Mouse (Mus musculus): Measurements from ENCODE around the gene Pdik1l. TPM values are rescaled to one million over a fixed set of nuclear protein-coding genes. Genes with fewer than 3 reads are reported as not detected.

The Pdik1l gene
- total RNA-seq, 2 experiments from 2014 or later = 16.4 to 17.8 TPM

GRCm38 (mm10) chr4:134238686-134239085, 49.0 kb downstream of the Pdik1l start:
- no peak for DNase-seq (ENCODE audit: low spot score in 2 of 2)

DNA sequence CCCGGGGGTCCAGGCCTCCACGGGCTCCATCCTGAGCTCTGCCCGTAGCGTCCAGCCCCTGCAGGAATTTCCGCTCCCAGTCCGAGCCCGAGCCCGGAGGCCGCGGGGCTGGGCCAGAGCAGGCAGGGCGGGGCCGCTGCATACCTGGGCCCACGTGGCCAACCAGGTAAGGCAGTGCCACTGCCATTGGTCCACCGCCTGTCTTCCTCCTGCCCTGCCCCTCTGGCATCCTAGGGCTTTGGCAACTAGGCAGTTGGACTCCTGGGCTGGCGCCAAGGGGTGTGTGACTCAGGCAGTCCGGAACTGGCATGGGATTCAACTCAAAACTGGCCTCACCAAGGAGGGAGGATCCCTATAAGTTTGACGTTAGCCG, 49.4 kb downstream of the Pdik1l start, which contains the start of gene Cnksr1:
TSS of gene Cnksr1 (minus strand) at position 121 of the 373 bp plus-strand sequence.
- DNase-seq (ENCODE audit: low spot score in 2 of 2) = peak in 1 of 2 experiments; percentile 23

DNA sequence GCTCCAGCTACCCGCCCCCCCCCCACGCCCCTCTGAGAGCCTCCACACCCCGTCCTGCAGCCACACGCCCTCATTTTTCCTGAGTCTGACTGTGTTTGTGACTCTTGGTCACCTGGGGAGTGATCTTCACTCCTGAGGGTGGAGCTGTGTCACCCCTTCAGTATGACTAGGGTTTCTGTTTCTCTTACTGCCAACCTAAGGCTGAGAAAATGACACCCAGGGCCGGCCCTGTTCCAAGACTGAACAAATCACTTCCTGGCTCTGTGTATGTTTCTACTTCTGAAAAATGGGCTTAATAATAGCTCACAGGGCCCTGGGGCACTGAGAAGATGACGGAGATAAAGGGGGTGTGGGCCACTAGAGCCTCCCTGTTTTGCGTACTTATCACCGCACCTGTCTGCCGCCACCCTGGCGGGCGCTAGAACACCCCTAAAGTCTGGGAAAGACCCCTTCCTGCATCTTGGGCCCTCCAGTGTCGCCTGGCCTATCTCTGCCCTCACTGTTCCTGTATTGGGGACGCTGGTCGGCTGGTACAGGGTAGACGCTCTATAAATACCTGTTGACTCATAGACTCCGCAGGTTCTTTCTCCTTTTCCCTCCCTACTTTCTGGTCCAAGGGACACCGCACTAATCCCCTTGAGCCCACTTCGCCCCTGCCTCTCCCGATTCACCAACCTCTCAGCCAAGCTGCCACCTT, 50.0 kb downstream of the Pdik1l start:
- DNase-seq (ENCODE audit: low spot score in 2 of 2) = no peak

DNA sequence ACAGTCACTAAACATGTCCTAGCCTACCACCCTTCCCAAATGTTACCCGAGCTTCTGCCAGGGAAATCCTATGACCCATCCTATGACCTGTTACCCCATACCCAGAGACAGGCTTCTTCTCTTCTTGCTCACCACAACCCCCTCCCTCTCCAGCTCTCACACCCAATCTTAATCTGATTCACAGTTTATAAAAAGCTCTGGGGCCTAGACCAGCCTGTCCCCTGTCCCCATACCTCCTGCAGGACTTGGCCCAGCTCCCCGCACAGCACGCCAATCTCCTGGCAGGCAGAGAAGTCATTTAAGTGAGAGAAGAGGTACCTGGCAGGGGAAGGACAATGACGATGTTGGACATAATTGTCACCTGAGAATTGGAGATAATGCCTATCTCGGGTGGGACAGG, 52.8 kb downstream of the Pdik1l start:
- DNase-seq (ENCODE audit: low spot score in 2 of 2) = no peak

- DNase-seq (ENCODE audit: low spot score in 2 of 2) = no peak
Observed at GRCm38 (mm10) chr4:134230431-134230830, 57.3 kb downstream of the Pdik1l start.

DNA sequence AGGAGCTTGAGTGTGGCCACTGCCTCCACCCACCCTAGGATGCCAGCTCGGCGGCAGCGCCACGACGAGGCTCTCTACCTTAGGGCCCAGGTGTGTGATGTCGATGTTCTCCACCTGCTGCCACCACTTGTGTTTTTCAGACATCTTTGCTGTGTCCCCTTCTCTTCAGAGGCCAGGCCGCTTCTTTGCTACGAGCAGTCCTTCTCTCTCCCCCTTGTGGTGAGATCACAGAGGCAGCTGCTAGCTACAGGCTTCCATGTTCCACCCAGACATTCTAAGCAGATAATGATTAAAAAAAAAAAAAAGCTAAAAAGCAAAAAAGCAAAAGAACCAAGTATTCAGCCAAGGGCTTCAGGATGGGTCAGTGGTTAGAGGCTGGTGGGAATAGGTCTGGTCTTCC, 60.5 kb downstream of the Pdik1l start, which contains the start of gene Catsper4:
TSS of gene Catsper4 (minus strand) at position 190 of the 400 bp plus-strand sequence.
- no peak for DNase-seq (ENCODE audit: low spot score in 2 of 2)

Other genes with a start within 250 kb of the Pdik1l start
- gene Zfp683, start 234.1 kb downstream of the Pdik1l start, total RNA-seq (2021) = not detected
- gene Crybg2, start 227.1 kb downstream of the Pdik1l start, total RNA-seq (2021) = 1 to 10 TPM; 2.1 to 4.2 TPM
- gene Cd52, start 192.8 kb downstream of the Pdik1l start, total RNA-seq (2021) = 1 to 10 TPM in 1 of 2 experiments, under 1 TPM in 1; 0.74 to 1.9 TPM
- 10 to 100 TPM; 33.5 TPM for gene Ubxn11, start 185.3 kb downstream of the Pdik1l start, total RNA-seq (2021)
- 100 to 1,000 TPM; 250 to 270 TPM for gene Sh3bgrl3, start 159.1 kb downstream of the Pdik1l start, total RNA-seq (2021)
- 10 to 100 TPM; 15.3 to 17.2 TPM for gene Cep85, start 100.8 kb downstream of the Pdik1l start, total RNA-seq (2021)
- not detected for gene Gm7534, start 84.9 kb downstream of the Pdik1l start, total RNA-seq (2021)
- not detected for gene Catsper4, start 60.5 kb downstream of the Pdik1l start, total RNA-seq (2021)
- gene Cnksr1, start 49.5 kb downstream of the Pdik1l start, total RNA-seq (2021) = under 1 TPM; 0.13 to 0.64 TPM
- not detected for gene E130218I03Rik, start 44.2 kb downstream of the Pdik1l start, total RNA-seq (2021)
- gene Zfp593, start 42.3 kb downstream of the Pdik1l start, total RNA-seq (2021) = 10 to 100 TPM; 11.9 to 12.2 TPM
- not detected for gene Gm30191, start 41.0 kb downstream of the Pdik1l start, total RNA-seq (2021)
- gene Grrp1, start 33.8 kb downstream of the Pdik1l start, total RNA-seq (2021) = 1 to 10 TPM; 1.6 to 1.7 TPM
- not detected for gene Trim63, start 27.2 kb upstream of the Pdik1l start, total RNA-seq (2021)
- under 1 TPM in 1 of 2 experiments, not detected in 1; 0.10 TPM for gene Slc30a2, start 55.3 kb upstream of the Pdik1l start, total RNA-seq (2021)
- 10 to 100 TPM; 46.1 to 48.0 TPM for gene Extl1, start 96.0 kb upstream of the Pdik1l start, total RNA-seq (2021)
- 1 to 10 TPM; 5.0 to 5.9 TPM for gene Pafah2, start 108.4 kb upstream of the Pdik1l start, total RNA-seq (2021)
- 100 to 1,000 TPM; 373 to 429 TPM for gene Stmn1, start 180.4 kb upstream of the Pdik1l start, total RNA-seq (2021)
- gene Paqr7, start 208.8 kb upstream of the Pdik1l start, total RNA-seq (2021) = 10 to 100 TPM; 60.9 to 67.1 TPM
- gene Aunip, start 223.1 kb upstream of the Pdik1l start, total RNA-seq (2021) = under 1 TPM; 0.36 to 0.57 TPM
- 10 to 100 TPM; 69.0 to 70.7 TPM for gene Mtfr1l, start 247.5 kb upstream of the Pdik1l start, total RNA-seq (2021)

Data from layer of hippocampus, adult 18-20 months (tissue).